Mouse (Mus musculus): Measurements from ENCODE around the gene Chd9. TPM values are rescaled to one million over a fixed set of nuclear protein-coding genes. Genes with fewer than 3 reads are reported as not detected.

Gene Chd9
- polyA plus RNA-seq, 1 experiment: 0.03 TPM

DNA sequence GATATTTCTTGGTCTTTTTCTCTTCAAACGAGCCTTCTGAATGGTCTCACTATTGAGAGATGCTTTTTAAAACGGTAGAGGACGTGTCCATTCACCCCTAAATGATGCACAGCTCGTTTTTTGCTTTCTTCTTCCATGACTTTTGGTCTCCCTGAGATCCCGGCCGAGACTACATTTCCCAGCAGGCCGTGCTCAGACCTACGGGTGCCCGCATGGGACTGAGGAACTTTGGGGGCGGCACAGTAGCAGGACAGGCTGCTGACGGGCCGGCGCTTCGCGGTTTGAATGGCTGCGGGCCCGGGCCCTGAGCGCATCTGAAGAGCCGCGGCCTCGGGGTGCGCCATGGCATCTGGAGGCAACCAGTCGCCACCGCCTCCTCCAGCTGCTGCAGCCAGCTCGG is 241.7 kb downstream of the Chd9 start, which contains the start of gene Rbl2:
TSS of gene Rbl2 (plus strand) at position 224 of the 400 bp plus-strand sequence.
- H3K4me3 ChIP-seq (replicated peaks): peak within 1 kb of the TSS; percentile 79
- TF ChIP-seq TAL1 (IDR thresholded peaks at IDR 0.05; ENCODE audit: low read length) (no peak), GATA1 (IDR thresholded peaks at IDR 0.05; ENCODE audit: low read length) (no peak)
- H3K9me3 ChIP-seq (ENCODE audit: control insufficient read depth, low read length): no peaks in the 10 kb centered on the region
- H3K27me3 ChIP-seq (ENCODE audit: control insufficient read depth): no peaks in the 10 kb centered on the region
- peaks cover 28% of the 10 kb centered on the region for H3K4me1 ChIP-seq (ENCODE audit: control insufficient read depth)
- H3K36me3 ChIP-seq (ENCODE audit: control insufficient read depth): peaks cover 12% of the 10 kb centered on the region

DNA sequence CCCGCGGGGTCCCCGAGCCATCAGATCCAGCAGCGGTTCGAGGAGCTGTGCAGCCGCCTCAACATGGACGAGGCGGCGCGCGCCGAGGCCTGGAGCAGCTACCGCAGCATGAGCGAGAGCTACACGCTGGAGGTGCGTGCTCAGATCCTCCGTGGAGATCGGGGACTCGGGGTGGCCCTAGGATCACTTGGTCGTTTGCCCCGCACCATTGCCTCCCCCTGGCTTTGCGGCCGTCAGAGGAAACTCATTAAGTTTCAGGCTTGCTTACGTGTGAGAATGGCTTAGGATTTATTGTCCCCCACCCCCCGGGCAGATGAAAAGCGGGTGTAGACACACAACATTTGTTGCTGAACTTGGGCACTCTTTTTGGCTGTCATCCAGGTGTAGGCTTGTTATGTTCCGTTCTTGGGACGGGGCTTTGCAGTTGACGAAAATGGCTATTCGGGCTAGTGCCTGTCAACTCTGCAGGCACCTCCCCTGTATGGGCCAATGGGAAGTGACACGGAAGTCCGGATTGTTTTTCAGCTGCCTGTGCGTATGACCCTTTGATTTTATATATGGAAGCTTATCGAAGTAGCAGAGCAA is 242.2 kb downstream of the Chd9 start:
- Histone ChIP-seq H3K36me3 (ENCODE audit: control insufficient read depth) (peaks cover 14% of the 10 kb centered on the region), H3K4me1 (ENCODE audit: control insufficient read depth) (peaks cover 28% of the 10 kb centered on the region), H3K4me3 (replicated peaks) (peak overlapping the region; percentile 79), H3K27me3 (ENCODE audit: control insufficient read depth) (no peaks in the 10 kb centered on the region), H3K9me3 (ENCODE audit: control insufficient read depth, low read length) (no peaks in the 10 kb centered on the region)
- no peak for TF ChIP-seq TAL1 (IDR thresholded peaks at IDR 0.05; ENCODE audit: low read length)
- no peak for TF ChIP-seq GATA1 (IDR thresholded peaks at IDR 0.05; ENCODE audit: low read length)

DNA sequence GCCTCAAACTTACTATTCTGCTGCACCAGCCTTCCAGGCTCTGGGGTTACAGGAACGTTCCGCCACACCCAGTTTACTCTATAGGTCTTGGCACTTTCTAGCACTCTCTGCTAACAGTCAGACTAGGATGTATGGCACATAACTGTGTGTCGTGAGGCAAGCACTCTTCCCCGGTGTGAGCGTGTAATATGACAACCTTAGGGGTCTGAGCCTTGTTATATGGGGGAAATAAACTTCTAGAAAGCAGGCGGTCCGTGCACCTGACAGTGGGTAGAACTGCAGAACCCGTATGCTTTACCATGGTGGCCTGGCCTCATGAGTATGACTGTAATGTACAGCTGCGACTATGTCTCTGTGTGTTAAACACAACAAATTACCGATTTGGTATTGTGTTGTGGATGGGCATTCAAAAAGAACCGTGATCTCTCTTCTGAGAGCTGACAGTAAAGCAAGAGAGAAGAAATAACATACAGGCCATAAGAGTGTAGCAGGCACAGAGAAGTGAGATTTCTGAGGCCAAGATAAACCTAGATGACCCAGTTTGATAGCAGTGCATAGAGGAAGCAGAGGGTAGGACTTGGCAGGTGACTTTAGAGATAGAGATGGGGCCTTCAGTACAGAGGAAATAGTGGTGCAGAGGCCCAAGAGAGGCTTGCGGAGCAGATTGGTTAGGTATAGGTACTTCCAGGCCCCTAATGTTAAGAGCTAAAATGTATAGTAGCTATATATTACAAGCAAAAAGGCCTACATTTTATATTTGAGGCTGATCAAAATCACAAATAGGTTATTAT is 249.1 kb downstream of the Chd9 start:
- Histone ChIP-seq H3K9me3 (ENCODE audit: control insufficient read depth, low read length) (no peaks in the 10 kb centered on the region), H3K4me1 (ENCODE audit: control insufficient read depth) (peaks cover 7% of the 10 kb centered on the region), H3K36me3 (ENCODE audit: control insufficient read depth) (peaks cover 42% of the 10 kb centered on the region), H3K27me3 (ENCODE audit: control insufficient read depth) (no peaks in the 10 kb centered on the region), H3K4me3 (replicated peaks) (no peak overlapping the region)
- TF ChIP-seq TAL1 (IDR thresholded peaks at IDR 0.05; ENCODE audit: low read length) (no peak), GATA1 (IDR thresholded peaks at IDR 0.05; ENCODE audit: low read length) (no peak)

DNA sequence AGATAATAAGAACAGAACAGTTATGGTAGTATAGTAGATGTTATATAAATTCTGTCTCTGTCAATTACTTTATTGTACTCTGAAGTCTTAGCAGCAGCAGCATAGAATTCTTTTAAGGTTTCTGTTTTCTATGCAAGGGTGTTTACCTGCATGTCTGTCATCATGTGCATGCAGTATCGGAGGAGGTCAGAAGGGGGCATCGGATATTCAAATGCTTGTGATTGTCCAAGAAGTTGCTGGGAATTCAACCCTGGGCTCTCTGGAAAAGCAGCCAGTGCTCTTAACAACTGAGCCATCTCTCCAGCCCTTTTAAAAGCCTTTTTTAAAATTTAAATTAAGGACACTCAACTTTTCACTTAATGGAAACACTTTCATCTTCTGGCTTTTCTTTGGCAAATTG is 251.5 kb downstream of the Chd9 start:
- H3K4me3 ChIP-seq (replicated peaks): no peak overlapping the region
- TF ChIP-seq GATA1 (IDR thresholded peaks at IDR 0.05; ENCODE audit: low read length) (no peak), TAL1 (IDR thresholded peaks at IDR 0.05; ENCODE audit: low read length) (no peak)
- no peaks in the 10 kb centered on the region for H3K27me3 ChIP-seq (ENCODE audit: control insufficient read depth)
- H3K9me3 ChIP-seq (ENCODE audit: control insufficient read depth, low read length): no peaks in the 10 kb centered on the region
- H3K4me1 ChIP-seq (ENCODE audit: control insufficient read depth): peaks cover 9% of the 10 kb centered on the region
- H3K36me3 ChIP-seq (ENCODE audit: control insufficient read depth): peaks cover 34% of the 10 kb centered on the region

DNA sequence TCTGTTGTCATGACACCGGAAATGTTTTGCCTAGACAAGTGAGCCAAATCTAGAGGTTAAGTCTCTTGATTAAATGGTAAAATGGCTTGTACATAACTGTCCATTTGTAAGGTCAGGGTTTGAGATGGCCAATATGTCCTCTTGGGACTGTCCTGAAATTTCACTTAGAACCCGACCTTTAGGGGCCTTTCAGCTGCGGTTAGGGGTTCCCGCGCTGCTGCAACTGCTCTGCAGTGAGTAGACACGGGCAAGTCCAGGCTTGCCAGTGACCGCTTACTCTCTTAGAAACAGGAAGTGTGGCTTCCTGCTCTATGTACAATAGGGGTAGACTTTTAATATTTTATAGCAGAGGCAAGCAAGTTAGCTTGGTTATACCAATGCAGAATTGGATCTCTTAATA is 253.8 kb downstream of the Chd9 start:
- Histone ChIP-seq H3K4me3 (replicated peaks) (no peak overlapping the region), H3K27me3 (ENCODE audit: control insufficient read depth) (no peaks in the 10 kb centered on the region), H3K4me1 (ENCODE audit: control insufficient read depth) (peaks cover 8% of the 10 kb centered on the region), H3K9me3 (ENCODE audit: control insufficient read depth, low read length) (no peaks in the 10 kb centered on the region), H3K36me3 (ENCODE audit: control insufficient read depth) (peaks cover 37% of the 10 kb centered on the region)
- TF ChIP-seq TAL1 (IDR thresholded peaks at IDR 0.05; ENCODE audit: low read length) (no peak), GATA1 (IDR thresholded peaks at IDR 0.05; ENCODE audit: low read length) (no peak)

DNA sequence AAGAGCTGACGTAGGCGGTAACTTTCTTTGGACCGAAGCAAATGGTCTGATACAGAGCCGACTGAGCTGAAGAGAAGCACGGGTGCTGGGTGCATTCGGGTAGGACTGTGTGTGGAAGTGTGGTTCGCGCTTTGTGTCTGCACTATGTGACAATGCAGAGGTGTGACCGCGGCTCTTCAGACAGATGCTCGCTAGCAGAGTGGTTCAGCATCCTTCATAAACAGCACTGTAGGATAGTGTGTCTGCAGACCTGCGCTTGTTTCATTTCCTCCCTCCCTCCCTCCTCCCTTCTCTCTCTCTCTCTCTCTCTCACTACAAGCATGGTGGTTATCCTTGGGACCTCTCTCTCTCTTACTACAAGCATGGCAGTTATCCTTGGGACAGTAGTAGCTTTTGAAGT is 254.3 kb downstream of the Chd9 start:
- Histone ChIP-seq H3K27me3 (ENCODE audit: control insufficient read depth) (no peaks in the 10 kb centered on the region), H3K36me3 (ENCODE audit: control insufficient read depth) (peaks cover 34% of the 10 kb centered on the region), H3K4me1 (ENCODE audit: control insufficient read depth) (peaks cover 3% of the 10 kb centered on the region), H3K9me3 (ENCODE audit: control insufficient read depth, low read length) (no peaks in the 10 kb centered on the region), H3K4me3 (replicated peaks) (no peak overlapping the region)
- no peak for TF ChIP-seq GATA1 (IDR thresholded peaks at IDR 0.05; ENCODE audit: low read length)

DNA sequence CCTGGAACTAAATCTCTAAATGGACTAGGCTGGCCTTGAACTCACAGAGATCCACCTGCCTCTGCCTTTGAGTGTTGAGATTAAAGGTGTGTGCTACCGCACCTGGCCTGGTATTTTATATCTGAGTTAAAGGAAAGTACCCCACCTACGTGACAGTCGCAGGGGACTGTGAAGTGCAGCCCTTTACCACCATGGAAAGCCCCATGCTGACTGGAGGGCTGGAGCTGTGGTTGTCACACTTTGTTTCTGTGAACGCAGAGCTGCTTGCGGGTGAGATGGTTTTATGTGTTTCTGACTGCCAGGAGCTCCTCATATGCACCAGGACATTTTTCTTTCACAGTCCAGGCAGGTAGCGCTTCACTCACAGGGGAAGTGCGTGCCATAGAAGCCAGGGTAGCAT is 260.3 kb downstream of the Chd9 start:
- Histone ChIP-seq H3K4me1 (ENCODE audit: control insufficient read depth) (no peaks in the 10 kb centered on the region), H3K9me3 (ENCODE audit: control insufficient read depth, low read length) (no peaks in the 10 kb centered on the region), H3K27me3 (ENCODE audit: control insufficient read depth) (no peaks in the 10 kb centered on the region), H3K36me3 (ENCODE audit: control insufficient read depth) (peaks cover 46% of the 10 kb centered on the region), H3K4me3 (replicated peaks) (no peak overlapping the region)
- TF ChIP-seq GATA1 (IDR thresholded peaks at IDR 0.05; ENCODE audit: low read length): no peak
- TF ChIP-seq TAL1 (IDR thresholded peaks at IDR 0.05; ENCODE audit: low read length): no peak

DNA sequence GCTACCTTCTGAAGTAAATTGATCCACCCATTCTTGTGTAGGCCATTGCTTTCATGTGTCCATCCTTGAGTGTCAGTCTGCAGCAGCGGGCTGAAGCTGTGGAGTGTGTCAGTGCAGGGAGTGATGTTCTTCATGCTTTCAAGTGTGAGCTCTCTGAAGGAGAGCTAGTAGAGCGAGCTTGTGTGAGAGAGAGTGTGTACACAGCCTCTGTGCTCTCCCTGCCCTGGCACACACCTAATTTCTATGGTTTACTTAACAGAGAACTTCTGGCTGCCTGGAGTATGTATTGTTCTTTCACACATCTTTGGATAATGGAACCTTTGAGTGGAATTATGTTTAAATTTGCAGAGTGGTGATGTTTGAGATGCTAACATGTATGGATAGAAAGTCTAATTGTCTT is 261.4 kb downstream of the Chd9 start:
- H3K9me3 ChIP-seq (ENCODE audit: control insufficient read depth, low read length): no peaks in the 10 kb centered on the region
- peaks cover 48% of the 10 kb centered on the region for H3K36me3 ChIP-seq (ENCODE audit: control insufficient read depth)
- H3K27me3 ChIP-seq (ENCODE audit: control insufficient read depth): no peaks in the 10 kb centered on the region
- no peak for TF ChIP-seq GATA1 (IDR thresholded peaks at IDR 0.05; ENCODE audit: low read length)
- TF ChIP-seq TAL1 (IDR thresholded peaks at IDR 0.05; ENCODE audit: low read length): no peak
- no peaks in the 10 kb centered on the region for H3K4me1 ChIP-seq (ENCODE audit: control insufficient read depth)
- H3K4me3 ChIP-seq (replicated peaks): no peak overlapping the region

DNA sequence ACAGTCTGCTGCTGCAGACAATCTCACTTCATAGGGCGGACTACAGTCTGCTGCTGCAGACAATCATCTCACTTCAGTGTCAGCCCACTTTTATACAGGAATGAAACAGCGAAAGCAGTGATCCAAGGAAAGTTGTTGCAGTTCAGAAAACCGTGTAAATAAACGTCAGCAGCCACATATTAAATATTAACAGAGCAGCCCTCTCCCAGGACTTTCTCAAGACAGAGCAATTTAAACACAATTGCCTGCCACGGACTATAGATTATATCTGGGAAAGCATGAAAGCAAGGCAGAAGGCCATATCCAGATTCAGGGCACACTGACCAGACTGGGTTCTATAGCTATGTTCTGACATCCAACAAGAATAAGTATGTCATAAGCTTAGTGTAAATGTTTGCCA is 266.0 kb downstream of the Chd9 start:
- Histone ChIP-seq H3K4me1 (ENCODE audit: control insufficient read depth) (no peaks in the 10 kb centered on the region), H3K4me3 (replicated peaks) (no peak overlapping the region), H3K36me3 (ENCODE audit: control insufficient read depth) (peaks cover 53% of the 10 kb centered on the region), H3K27me3 (ENCODE audit: control insufficient read depth) (no peaks in the 10 kb centered on the region), H3K9me3 (ENCODE audit: control insufficient read depth, low read length) (no peaks in the 10 kb centered on the region)
- TF ChIP-seq TAL1 (IDR thresholded peaks at IDR 0.05; ENCODE audit: low read length) (no peak), GATA1 (IDR thresholded peaks at IDR 0.05; ENCODE audit: low read length) (no peak)

Data from erythroblast, embryonic 14.5 days (primary cell).